Mouse (Mus musculus) fibroblast of lung, adult 2 months (primary cell): Measurements from ENCODE around the gene Gm15080.
"Not testable (repeated sequence)": the region's sequence is repeated elsewhere in the genome, so short reads cannot be mapped to it uniquely, and the experiment has no call there.

Experiments used
- DNase-seq: peaks from one replicate; pipeline ENCODE4 v3.0.0-alpha.2; 2011; ENCODE audit warnings: low read depth

Gene Gm15080

DNA sequence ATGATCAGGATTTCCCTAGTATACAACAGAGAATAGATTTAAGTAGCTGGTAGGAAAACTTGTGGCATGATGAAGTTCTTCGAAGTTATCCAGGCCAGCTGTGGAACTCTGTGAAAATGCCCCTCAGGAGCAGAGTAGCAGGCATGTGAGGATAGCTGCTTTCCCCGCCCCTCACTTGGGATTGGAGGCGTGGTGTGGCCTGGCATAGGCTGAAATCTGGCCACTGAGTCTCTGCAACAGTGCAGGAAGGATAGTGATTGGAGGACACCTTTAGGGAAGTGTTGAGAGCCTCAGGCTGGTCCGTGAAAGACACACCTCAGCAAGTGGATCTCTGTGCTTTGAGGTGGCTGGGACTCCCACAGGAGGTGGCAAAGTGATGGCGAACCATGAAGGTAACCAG is at the start of gene Gm15080:
Gene Gm15080, plus strand, starts transcription at position 301 of the 400 bp plus-strand sequence.
- DNase-seq: not testable (repeated sequence)
